Mouse (Mus musculus) kidney, adult 2 months (tissue): ENCODE measurements around the gene Dab1.

Experiments
- CTCF ChIP-seq: fragments of 200-500 bp; conservative IDR thresholded peaks from 2 replicates; pipeline ENCODE4 v1.5.1; 2011; ENCODE audit warnings: low read depth, mild to moderate bottlenecking, control low read depth, low read length, moderate library complexity, mixed read lengths; ENCODE audit not compliant: insufficient read depth, insufficient read length
- POLR2A ChIP-seq: fragments of 200-500 bp; IDR thresholded peaks from one replicate; pipeline ENCODE4 v1.6.1; 2011; ENCODE audit warnings: low read depth, low read length, control low read depth

- TF ChIP-seq POLR2A (no peak), CTCF (no peak)
Observed at GRCm38 (mm10) chr4:104450645-104451044, 831.5 kb downstream of the Dab1 start.
